Mouse (Mus musculus) midbrain, embryonic 14.5 days (tissue): Measurements from ENCODE around the gene Yae1d1. TPM values are rescaled to one million over a fixed set of nuclear protein-coding genes. Genes with fewer than 3 reads are reported as not detected.

Experiments
- ATAC-seq: fragments of 200-750 bp; cut with Nextera tagmentation; 2 replicates; pipeline ENCODE4 v1.8.0; 2017; ENCODE audit warnings: moderate number of reproducible peaks, moderate library complexity; ENCODE audit not compliant: low FRiP score, low TSS enrichment
- DNase-seq: peaks from one replicate; pipeline ENCODE4 v3.0.0-alpha.2; 2015
- H3K27ac ChIP-seq: fragments of 300-500 bp; sonication (generic); replicated peaks from 2 replicates; pipeline ENCODE4 v1.5.1; 2014; ENCODE audit warnings: mild to moderate bottlenecking, low read depth, low read length, moderate library complexity
- H3K27me3 ChIP-seq: fragments of 300-500 bp; sonication (generic); 2 replicates; pipeline ENCODE4 v1.6.1; 2014; ENCODE audit warnings: low read length, control low read depth, mixed read lengths; ENCODE audit not compliant: control insufficient read depth, insufficient read depth
- H3K36me3 ChIP-seq: fragments of 300-500 bp; sonication (generic); 2 replicates; pipeline ENCODE4 v1.6.1; 2014; ENCODE audit warnings: low read length, control low read depth; ENCODE audit not compliant: control insufficient read depth, insufficient read depth
- H3K4me1 ChIP-seq: fragments of 300-500 bp; sonication (generic); 2 replicates; pipeline ENCODE4 v1.6.1; 2014; ENCODE audit warnings: mild to moderate bottlenecking, antibody characterized with exemption, low read length, control low read depth; ENCODE audit not compliant: control insufficient read depth, insufficient read depth
- H3K4me2 ChIP-seq: fragments of 300-500 bp; sonication (generic); 2 replicates; pipeline ENCODE4 v1.6.1; 2014; ENCODE audit warnings: mild to moderate bottlenecking, low read length, moderate library complexity
- H3K4me3 ChIP-seq: fragments of 300-500 bp; sonication (generic); replicated peaks from 2 replicates; pipeline ENCODE4 v1.5.1; 2014; ENCODE audit warnings: low read depth, low read length
- H3K9ac ChIP-seq: fragments of 300-500 bp; sonication (generic); replicated peaks from 2 replicates; pipeline ENCODE4 v1.6.1; 2014; ENCODE audit warnings: mild to moderate bottlenecking, low read length, moderate library complexity
- H3K9me3 ChIP-seq: fragments of 300-500 bp; sonication (generic); 2 replicates; pipeline ENCODE4 v1.6.1; 2016; ENCODE audit warnings: low read length, control low read depth, mixed read lengths; ENCODE audit not compliant: control insufficient read depth
- WGBS: fragments of 180-500 bp; shearing (Covaris S2); extraction: QIAGEN DNeasy Blood & Tissue Kit; methylation state at CpG from one replicate; pipeline ENCODE4 v1.1.7; 2014; 5-methylcytosine and 5-hydroxymethylcytosine counted together
- polyA plus RNA-seq: library from polyadenylated mRNA; unstranded; fragments of >200 nt; fragmentation: Nextera tagmentation; extraction: Ambion mirVana; gene quantifications from 2 replicates; pipeline ENCODE4 v1.2.1, GENCODE M21; 2014

Gene Yae1d1
- polyA plus RNA-seq, 1 experiment from 2014 or later, result 91.3 TPM

DNA sequence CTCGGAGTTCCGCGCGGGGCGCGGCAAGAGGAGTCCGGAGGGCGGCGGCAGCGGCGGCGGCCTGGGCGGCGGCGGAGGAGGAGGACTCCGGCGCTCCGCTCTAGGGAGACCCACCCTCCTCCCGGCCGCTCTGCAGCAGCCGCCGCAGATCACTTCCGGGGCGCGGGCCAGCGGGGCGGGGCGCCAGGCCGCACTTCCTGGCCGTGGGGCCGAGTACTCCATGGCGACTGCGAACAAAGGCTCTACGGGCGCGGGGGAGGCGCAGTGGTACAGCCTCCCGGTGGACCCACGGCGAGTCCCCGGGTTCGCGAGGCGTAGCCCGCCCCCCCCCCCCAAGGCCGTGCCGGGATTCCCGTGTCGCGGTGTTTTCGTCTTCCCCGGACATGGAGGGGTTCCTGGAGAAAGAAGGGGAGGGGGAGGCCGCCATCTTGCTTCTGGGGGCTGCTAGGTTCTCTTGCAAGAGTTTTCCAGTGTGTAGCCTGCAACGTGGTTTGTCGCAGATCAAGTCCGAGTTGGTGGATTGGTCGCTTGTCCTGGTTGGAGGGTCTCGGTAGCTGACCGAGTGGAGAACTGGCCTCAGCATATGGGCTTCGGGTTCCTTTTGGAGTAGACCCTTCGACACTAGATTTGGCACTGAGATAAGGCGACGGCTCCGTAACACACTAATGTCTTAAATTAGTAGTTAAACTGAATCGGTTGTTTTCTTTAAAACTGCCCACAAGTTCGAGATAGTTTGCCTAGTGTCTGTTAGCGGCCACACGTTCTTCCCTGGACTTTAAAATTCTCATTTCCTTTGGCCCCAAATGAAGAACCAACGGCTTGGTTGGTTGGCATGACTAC lies 48.9 kb downstream of the Yae1d1 start, which contains the start of gene Rala:
TSS of gene Rala (minus strand) at position 162 of the 840 bp plus-strand sequence.
- peaks cover 10% of the 10 kb centered on the region for H3K4me1 ChIP-seq
- 9% methylated on average over 53 of the region's 69 CpGs for WGBS
- peak within 1 kb of the TSS; percentile 76 for H3K4me2 ChIP-seq
- peak within 1 kb of the TSS; percentile 97 for H3K27ac ChIP-seq
- ATAC-seq (peak; percentile 100), DNase-seq (peak; percentile 95)
- H3K36me3 ChIP-seq, result no peaks in the 10 kb centered on the region
- peak within 1 kb of the TSS; percentile 89 for H3K9ac ChIP-seq
- H3K4me3 ChIP-seq, result peak within 1 kb of the TSS; percentile 89
- H3K27me3 ChIP-seq, result no peaks in the 10 kb centered on the region
- no peaks in the 10 kb centered on the region for H3K9me3 ChIP-seq

DNA sequence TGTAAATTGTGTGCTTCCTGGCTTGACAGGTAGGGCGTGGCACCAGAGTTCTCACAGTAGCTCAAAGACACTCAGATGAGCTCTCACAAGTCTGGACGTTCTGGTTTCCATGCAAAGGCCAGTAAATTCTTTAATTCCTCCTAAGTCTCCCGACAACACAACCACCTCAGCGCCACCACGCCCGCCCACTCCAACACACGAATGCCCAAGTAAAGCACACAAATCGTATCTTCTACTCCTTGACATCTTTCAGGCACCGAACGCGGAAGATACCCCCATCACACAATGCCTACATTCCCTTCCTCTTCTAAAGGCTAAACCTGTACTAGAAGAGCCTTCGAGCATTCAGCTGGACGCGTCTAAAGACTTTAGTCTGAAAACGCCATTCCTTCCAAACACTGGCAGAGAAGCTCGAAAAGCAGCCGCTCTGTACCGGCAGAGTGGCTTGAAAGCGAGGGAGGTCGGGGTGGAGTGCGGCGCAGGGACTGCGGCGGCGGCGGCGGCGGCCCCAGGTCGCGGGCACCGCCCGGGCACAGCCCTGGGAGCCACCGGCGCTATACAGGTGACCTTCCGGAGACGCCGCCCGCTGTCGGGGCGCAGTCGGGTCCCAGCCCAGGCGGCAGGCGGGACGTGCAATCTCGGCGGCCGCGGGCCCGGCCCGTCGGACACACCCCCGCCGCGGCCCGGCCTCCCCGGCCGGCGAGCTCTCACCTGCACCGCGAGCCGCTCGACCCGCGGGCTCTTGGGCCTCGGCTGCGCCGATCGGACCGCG lies 49.7 kb downstream of the Yae1d1 start:
- no peaks in the 10 kb centered on the region for H3K9me3 ChIP-seq
- H3K9ac ChIP-seq, result peak overlapping the region; percentile 89
- H3K4me1 ChIP-seq, result peaks cover 10% of the 10 kb centered on the region
- peak; percentile 82 for ATAC-seq
- peak overlapping the region; percentile 76 for H3K4me2 ChIP-seq
- H3K36me3 ChIP-seq, result no peaks in the 10 kb centered on the region
- H3K27ac ChIP-seq, result peak overlapping the region; percentile 97
- H3K4me3 ChIP-seq, result peak overlapping the region; percentile 89
- under 1% methylated on average over 70 of the region's 70 CpGs for WGBS
- DNase-seq, result peak; percentile 64
- H3K27me3 ChIP-seq, result no peaks in the 10 kb centered on the region

GRCm38 (mm10) chr13:17942338-17942737 lies 50.8 kb downstream of the Yae1d1 start:
- Histone ChIP-seq H3K9ac (no peak overlapping the region; the same call in 1 of the 2 replicates), H3K4me1 (peaks cover 10% of the 10 kb centered on the region), H3K27me3 (no peaks in the 10 kb centered on the region), H3K36me3 (no peaks in the 10 kb centered on the region), H3K4me2 (peak overlapping the region; percentile 76), H3K27ac (no peak overlapping the region), H3K4me3 (peak overlapping the region; percentile 89; the same call in 1 of the 2 replicates), H3K9me3 (no peaks in the 10 kb centered on the region)
- DNase-seq, result no peak
- WGBS, result 66% methylated on average over 6 of the region's 6 CpGs
- ATAC-seq, result no peak

Other genes with a start within 250 kb of the Yae1d1 start
- gene Cdk13, start 188.3 kb downstream of the Yae1d1 start, polyA plus RNA-seq, result 21.0 and 21.1 TPM in 2 replicates
- gene Rala, start 49.1 kb downstream of the Yae1d1 start, polyA plus RNA-seq, result 189 and 220 TPM in 2 replicates